Mouse (Mus musculus) forebrain, postnatal 0 days (tissue): ENCODE data around the gene Pdcd1lg2. TPM values are rescaled to one million over a fixed set of nuclear protein-coding genes. Genes with fewer than 3 reads are reported as not detected.

Source experiments
- ATAC-seq: fragments of 200-750 bp; cut with Nextera tagmentation; 2 replicates; pipeline ENCODE4 v1.8.0; 2017; ENCODE audit warnings: mild to moderate bottlenecking, moderate library complexity
- DNase-seq: peaks from one replicate; pipeline ENCODE4 v3.0.0-alpha.2; 2015
- H3K27ac ChIP-seq: fragments of 300-500 bp; sonication (generic); 2 replicates; pipeline ENCODE4 v1.5.1; 2014; ENCODE audit warnings: low read depth, mild to moderate bottlenecking, antibody characterized with exemption, low read length, moderate library complexity, mixed read lengths
- H3K27me3 ChIP-seq: fragments of 300-500 bp; sonication (generic); 2 replicates; pipeline ENCODE4 v1.6.1; 2014; ENCODE audit warnings: mild to moderate bottlenecking, low read length, mixed read lengths; ENCODE audit not compliant: insufficient read depth
- H3K36me3 ChIP-seq: fragments of 300-500 bp; sonication (generic); 2 replicates; pipeline ENCODE4 v1.6.1; 2014; ENCODE audit warnings: mild to moderate bottlenecking, moderate library complexity; ENCODE audit not compliant: insufficient read depth
- H3K4me1 ChIP-seq: fragments of 300-500 bp; sonication (generic); 2 replicates; pipeline ENCODE4 v1.6.1; 2014; ENCODE audit warnings: antibody characterized with exemption; ENCODE audit not compliant: insufficient read depth
- H3K4me2 ChIP-seq: fragments of 300-500 bp; sonication (generic); 2 replicates; pipeline ENCODE4 v1.6.1; 2014; ENCODE audit warnings: low read depth, mild to moderate bottlenecking, moderate library complexity
- H3K4me3 ChIP-seq: fragments of 300-500 bp; sonication (generic); 2 replicates; pipeline ENCODE4 v1.5.1; 2014; ENCODE audit warnings: low read depth, low read length, mixed read lengths
- H3K9ac ChIP-seq: fragments of 300-500 bp; sonication (generic); 2 replicates; pipeline ENCODE4 v1.6.1; 2014; ENCODE audit warnings: mild to moderate bottlenecking
- H3K9me3 ChIP-seq: fragments of 300-500 bp; sonication (generic); 2 replicates; pipeline ENCODE4 v1.6.1; 2016; ENCODE audit warnings: low read length
- CTCF ChIP-seq: sonication (generic); IDR thresholded peaks from 2 replicates; pipeline ENCODE4 v1.5.1; 2016; ENCODE audit warnings: antibody characterized with exemption, control low read depth, low read depth
- WGBS: fragments of 180-500 bp; shearing (Covaris S2); extraction: QIAGEN DNeasy Blood & Tissue Kit; methylation state at CpG from one replicate; pipeline ENCODE4 v1.1.7; 2014; 5-methylcytosine and 5-hydroxymethylcytosine counted together
- polyA plus RNA-seq: library from polyadenylated mRNA; unstranded; fragments of >200 nt; fragmentation: Nextera tagmentation; extraction: Ambion mirVana; gene quantifications from 2 replicates; pipeline ENCODE4 v1.2.1, GENCODE M21; 2015
- total RNA-seq: library from RNA; depleted of rRNA; stranded (reverse); fragments of >200 nt; gene quantifications from 2 replicates; pipeline ENCODE4 v1.2.3, GENCODE M21; 2014

Pdcd1lg2 gene
- total and polyA plus RNA-seq, 2 experiments from 2014 or later: 0.19 TPM; not detected in 1

DNA sequence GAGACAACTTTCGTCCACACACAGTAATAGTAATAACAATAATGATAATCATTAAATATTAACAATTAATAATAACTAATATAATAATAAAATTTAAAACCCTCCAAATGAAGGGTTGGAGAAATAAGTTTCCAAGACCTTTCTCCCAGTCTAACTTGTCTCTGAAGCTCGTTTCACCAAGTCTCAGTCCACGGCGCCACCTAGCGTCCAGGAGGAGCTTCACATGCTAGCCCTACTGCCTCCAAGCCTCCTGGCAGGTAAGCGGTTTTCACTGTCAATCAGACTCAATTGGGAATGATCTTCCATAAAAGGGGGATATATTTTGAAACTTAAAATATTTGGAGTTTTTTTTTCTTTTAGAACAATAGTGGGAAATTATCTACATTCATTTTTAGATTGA, 90.8 kb downstream of the Pdcd1lg2 start:
- Histone ChIP-seq H3K9ac (no peak overlapping the region), H3K4me1 (no peaks in the 10 kb centered on the region), H3K27ac (no peak overlapping the region), H3K9me3 (no peaks in the 10 kb centered on the region), H3K27me3 (no peaks in the 10 kb centered on the region), H3K4me3 (no peak overlapping the region), H3K36me3 (no peaks in the 10 kb centered on the region), H3K4me2 (peak overlapping the region; percentile 31)
- 12% methylated on average over 6 of the region's 6 CpGs for WGBS
- peak; percentile 74 for ATAC-seq
- peak; percentile 85 for DNase-seq
- peak; percentile 87 for TF ChIP-seq CTCF

DNA sequence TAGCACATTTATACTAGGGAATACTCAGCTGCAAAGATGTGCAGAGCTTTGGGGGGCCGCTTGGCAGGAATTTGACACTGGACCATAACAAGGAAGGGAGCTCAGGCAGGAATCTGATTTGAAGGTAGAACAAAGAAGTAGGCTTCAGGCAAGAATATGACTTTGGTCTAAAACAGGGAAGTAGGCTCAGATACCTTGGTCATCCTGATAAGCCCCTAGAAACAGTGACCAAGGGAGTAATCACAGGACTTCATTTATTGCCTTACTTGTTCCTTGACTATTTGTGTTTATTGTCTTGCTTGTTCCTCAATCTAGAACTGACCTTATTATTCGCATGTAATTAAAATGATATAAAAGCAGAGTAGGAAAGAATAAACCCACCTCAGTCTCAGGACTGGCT, 93.4 kb downstream of the Pdcd1lg2 start:
- Histone ChIP-seq H3K4me3 (no peak overlapping the region), H3K9me3 (no peaks in the 10 kb centered on the region), H3K27ac (no peak overlapping the region), H3K4me1 (no peaks in the 10 kb centered on the region), H3K4me2 (no peak overlapping the region), H3K9ac (no peak overlapping the region), H3K27me3 (no peaks in the 10 kb centered on the region), H3K36me3 (no peaks in the 10 kb centered on the region)
- WGBS: 91% methylated on average over 2 of the region's 2 CpGs
- DNase-seq (no peak), ATAC-seq (no peak)
- no peak for TF ChIP-seq CTCF

DNA sequence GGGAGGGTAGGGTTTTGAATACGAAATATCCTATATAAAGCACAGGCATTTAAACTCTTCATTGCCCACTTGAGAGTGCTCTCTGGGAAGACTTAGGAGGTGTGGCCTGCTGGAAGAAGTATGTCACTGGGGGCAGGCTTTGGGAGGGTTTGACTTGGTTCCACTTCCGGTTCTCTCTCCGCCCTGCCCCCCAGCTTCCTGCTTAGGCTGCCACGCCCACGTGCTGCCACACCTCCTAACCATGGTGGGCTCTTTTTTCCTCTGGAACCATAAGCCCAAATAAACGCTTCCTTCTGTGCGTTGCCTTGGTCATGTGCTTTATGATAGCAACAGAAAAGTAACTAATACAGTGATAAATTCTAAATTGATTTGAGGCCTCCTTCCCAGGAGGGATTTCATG, 94.9 kb downstream of the Pdcd1lg2 start:
- H3K4me3 ChIP-seq: no peak overlapping the region
- no peaks in the 10 kb centered on the region for H3K9me3 ChIP-seq
- no peak overlapping the region for H3K9ac ChIP-seq
- 90% methylated on average over 7 of the region's 7 CpGs for WGBS
- DNase-seq: no peak
- no peak overlapping the region for H3K27ac ChIP-seq
- TF ChIP-seq CTCF: no peak
- no peaks in the 10 kb centered on the region for H3K27me3 ChIP-seq
- no peak overlapping the region for H3K4me2 ChIP-seq
- no peak for ATAC-seq
- no peaks in the 10 kb centered on the region for H3K4me1 ChIP-seq
- H3K36me3 ChIP-seq: no peaks in the 10 kb centered on the region

DNA sequence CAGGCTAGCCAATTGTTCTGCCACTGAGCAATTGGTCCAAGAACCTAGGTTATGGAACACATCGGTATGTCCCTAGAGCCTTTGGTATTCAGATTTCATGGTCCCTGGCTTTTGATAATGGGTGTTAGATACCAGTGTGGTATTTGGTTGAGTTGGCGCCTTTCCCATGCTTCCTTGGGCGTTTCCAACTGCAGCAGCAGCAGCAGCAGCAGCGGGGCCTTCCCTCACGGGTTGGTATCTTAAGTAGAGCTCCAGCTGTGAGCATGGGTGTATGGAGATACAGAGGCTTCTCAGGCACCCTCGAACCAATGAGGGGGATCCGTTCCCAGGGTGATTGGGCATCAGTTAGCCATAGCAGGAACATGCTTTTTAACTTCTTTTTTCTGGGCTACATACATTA, 97.5 kb downstream of the Pdcd1lg2 start:
- Histone ChIP-seq H3K9ac (no peak overlapping the region), H3K4me1 (no peaks in the 10 kb centered on the region)
- DNase-seq: no peak

DNA sequence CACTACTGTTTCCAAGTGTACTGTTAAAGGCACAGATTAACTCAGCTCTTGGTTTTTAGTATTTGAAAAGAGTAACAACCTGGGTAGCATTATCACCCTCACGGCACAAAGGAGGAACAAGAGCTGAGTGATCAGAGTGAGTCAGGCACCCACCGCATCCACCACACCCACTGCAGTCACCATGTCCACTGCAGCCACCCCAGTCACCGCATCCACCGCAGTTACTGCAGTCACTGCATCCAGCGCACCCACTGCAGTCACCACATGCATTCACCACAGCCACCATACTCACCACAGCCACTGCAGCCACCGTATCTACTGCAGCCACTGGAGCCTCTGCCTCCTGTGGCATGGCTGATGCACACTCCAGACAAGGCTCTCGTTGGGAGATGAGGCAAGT, 99.1 kb downstream of the Pdcd1lg2 start:
- H3K4me3 ChIP-seq: no peak overlapping the region
- no peaks in the 10 kb centered on the region for H3K4me1 ChIP-seq
- DNase-seq: no peak
- H3K9ac ChIP-seq: no peak overlapping the region
- H3K36me3 ChIP-seq: no peaks in the 10 kb centered on the region
- no peaks in the 10 kb centered on the region for H3K27me3 ChIP-seq
- H3K9me3 ChIP-seq: no peaks in the 10 kb centered on the region
- no peak overlapping the region for H3K27ac ChIP-seq
- H3K4me2 ChIP-seq: no peak overlapping the region
- 89% methylated on average over 7 of the region's 7 CpGs for WGBS
- TF ChIP-seq CTCF: no peak
- ATAC-seq: no peak

More for the DNA sequence above, 97.5 kb downstream of the Pdcd1lg2 start:
- Histone ChIP-seq H3K4me2 (no peak overlapping the region), H3K27me3 (no peaks in the 10 kb centered on the region), H3K27ac (no peak overlapping the region), H3K4me3 (no peak overlapping the region), H3K36me3 (no peaks in the 10 kb centered on the region), H3K9me3 (no peaks in the 10 kb centered on the region)
- 50% methylated on average over 7 of the region's 7 CpGs for WGBS
- no peak for TF ChIP-seq CTCF
- ATAC-seq: no peak

DNA sequence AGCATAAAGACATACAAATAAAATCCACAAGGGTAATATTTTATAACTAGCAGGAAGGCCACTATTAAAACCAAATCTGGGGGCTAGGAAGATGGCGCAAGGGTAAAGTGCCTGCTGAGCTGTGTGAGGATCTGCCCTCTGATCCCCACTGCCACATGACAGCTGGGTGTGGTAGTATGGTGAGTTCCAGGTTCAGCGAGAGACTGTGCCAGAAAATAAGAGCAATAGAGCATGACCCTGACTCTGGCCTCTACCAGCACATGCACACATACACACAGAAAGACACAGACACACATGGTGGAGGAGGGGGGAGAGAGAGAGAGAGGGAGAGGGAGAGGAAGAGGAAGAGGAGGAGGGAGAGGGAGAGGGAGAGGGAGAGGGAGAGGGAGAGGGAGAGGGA, 101.1 kb downstream of the Pdcd1lg2 start:
- H3K9ac ChIP-seq: no peak overlapping the region
- ATAC-seq (no peak), DNase-seq (no peak)
- H3K36me3 ChIP-seq: no peaks in the 10 kb centered on the region
- no peak overlapping the region for H3K27ac ChIP-seq
- TF ChIP-seq CTCF: no peak
- H3K4me1 ChIP-seq: no peaks in the 10 kb centered on the region
- no peak overlapping the region for H3K4me3 ChIP-seq
- H3K27me3 ChIP-seq: no peaks in the 10 kb centered on the region
- WGBS: 80% methylated on average over 2 of the region's 2 CpGs
- H3K9me3 ChIP-seq: no peaks in the 10 kb centered on the region
- no peak overlapping the region for H3K4me2 ChIP-seq

DNA sequence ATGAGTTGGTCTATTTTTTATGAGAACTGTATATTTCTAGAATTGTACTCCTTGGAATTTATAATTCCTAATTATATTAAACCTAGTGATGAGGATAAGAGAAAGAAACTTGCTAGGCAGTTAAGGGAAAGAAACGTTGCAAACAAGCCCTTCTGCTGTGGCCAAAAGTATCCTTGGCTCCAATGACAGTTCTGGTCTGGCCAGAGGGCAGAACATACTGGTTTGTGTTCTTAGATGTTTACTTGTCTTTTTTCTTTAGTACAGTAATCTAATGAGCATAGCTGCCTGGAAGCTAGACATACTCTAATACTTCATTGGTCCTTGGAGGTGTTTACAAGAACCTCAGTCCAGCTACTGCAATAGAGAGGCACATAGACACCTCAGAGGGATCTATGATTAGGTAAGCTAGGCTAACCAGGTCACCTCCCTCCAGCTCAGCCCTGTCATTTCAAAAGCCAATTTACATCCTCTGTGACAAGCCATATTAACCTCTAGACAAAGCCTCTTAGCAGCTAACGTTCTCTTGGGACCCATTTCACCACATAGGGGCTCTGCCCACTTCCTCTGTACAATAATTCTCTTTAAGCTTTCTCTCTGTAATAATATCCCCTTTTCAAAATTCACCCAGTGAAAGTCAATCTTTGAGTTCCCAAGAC, 102.5 kb downstream of the Pdcd1lg2 start:
- Histone ChIP-seq H3K9ac (no peak overlapping the region), H3K4me3 (no peak overlapping the region), H3K9me3 (no peaks in the 10 kb centered on the region), H3K36me3 (no peaks in the 10 kb centered on the region), H3K27ac (no peak overlapping the region), H3K27me3 (no peaks in the 10 kb centered on the region), H3K4me2 (no peak overlapping the region), H3K4me1 (no peaks in the 10 kb centered on the region)
- no peak for DNase-seq
- TF ChIP-seq CTCF: no peak
- WGBS: 52% methylated on average over 2 of the region's 2 CpGs
- ATAC-seq: no peak
